8 mouse cellular contexts compared by ENCODE assay signal in genomic region chr7:45305275-45305674, GRCm38 (mm10). TPM values are rescaled to one million over a fixed set of nuclear protein-coding genes. Genes with fewer than 3 reads are reported as not detected.
DNase-seq lines count a peak whose midpoint lies in the region; ATAC-seq lines count a peak whose summit lies in the region.

No protein-coding gene starts in this region.

- no peaks in the 10 kb centered on the region for H3K36me3 ChIP-seq in forebrain, embryonic 14.5 days (ENCODE audit: control insufficient read depth, insufficient read depth, low read length)
- H3K36me3 ChIP-seq in hindbrain, embryonic 15.5 days: no peaks in the 10 kb centered on the region

- ATAC-seq in forebrain, embryonic 14.5 days: peak; percentile 18; the same call in 1 of the 2 replicates
- ATAC-seq in hindbrain, embryonic 15.5 days (ENCODE audit: low FRiP score, low read depth): peak; percentile 58
- no peak for ATAC-seq in erythroblast, adult 5-6 weeks (replicated peaks; ENCODE audit: low FRiP score, poor library complexity, severe bottlenecking)

- peak overlapping the region; percentile 17 for H3K4me3 ChIP-seq in forebrain, embryonic 14.5 days (ENCODE audit: low read depth, low read length)
- H3K4me3 ChIP-seq in hindbrain, embryonic 15.5 days: peak overlapping the region; percentile 21

- H3K27me3 ChIP-seq in forebrain, embryonic 14.5 days (replicated peaks; ENCODE audit: control insufficient read depth, insufficient read depth, low read length): no peaks in the 10 kb centered on the region
- no peaks in the 10 kb centered on the region for H3K27me3 ChIP-seq in hindbrain, embryonic 15.5 days

- H3K4me2 ChIP-seq in forebrain, embryonic 14.5 days (ENCODE audit: low read length): peak overlapping the region; percentile 41
- peak overlapping the region; percentile 46 for H3K4me2 ChIP-seq in hindbrain, embryonic 15.5 days

- peaks cover 11% of the 10 kb centered on the region for H3K4me1 ChIP-seq in forebrain, embryonic 14.5 days (ENCODE audit: control insufficient read depth, insufficient read depth, low read length)
- peaks cover 26% of the 10 kb centered on the region for H3K4me1 ChIP-seq in hindbrain, embryonic 15.5 days (replicated peaks)

- H3K27ac ChIP-seq in forebrain, embryonic 14.5 days (ENCODE audit: low read depth, low read length): no peak overlapping the region
- no peak overlapping the region for H3K27ac ChIP-seq in hindbrain, embryonic 15.5 days (replicated peaks)

- no peaks in the 10 kb centered on the region for H3K9me3 ChIP-seq in forebrain, embryonic 14.5 days (replicated peaks; ENCODE audit: control insufficient read depth, low read length)
- H3K9me3 ChIP-seq in hindbrain, embryonic 15.5 days: no peaks in the 10 kb centered on the region

- peak; percentile 93 for DNase-seq in R1 (ENCODE audit: low read depth, low spot score)
- peak; percentile 83 for DNase-seq in cerebellum, adult 11 months
- peak; percentile 58 for DNase-seq in forebrain, embryonic 14.5 days (ENCODE audit: low spot score)
- DNase-seq in layer of hippocampus, postnatal 36 days: peak; percentile 58 to 67
- DNase-seq in lung, postnatal 10 days: peak; percentile 84
- DNase-seq in retina, postnatal 1 day: peak; percentile 80

- peak overlapping the region; percentile 35; the same call in 1 of the 2 replicates for H3K9ac ChIP-seq in forebrain, embryonic 14.5 days (ENCODE audit: low read length)
- H3K9ac ChIP-seq in hindbrain, embryonic 15.5 days: no peak overlapping the region

- WGBS in forebrain, embryonic 14.5 days: 2% methylated on average over 17 of the region's 17 CpGs
- 6% methylated on average over 17 of the region's 17 CpGs for WGBS in hindbrain, embryonic 15.5 days

RNA-seq across cellular contexts. Expression of gene Slc6a21, which starts 28.0 kb away (rescaled TPM):
- not detected in 2 replicates for polyA plus RNA-seq in forebrain, embryonic 14.5 days (2014; fragmentation: Nextera tagmentation; extraction: Ambion mirVana)
- 0.16 TPM in 1 of 2 replicates, not detected in the other for polyA plus RNA-seq in hindbrain, embryonic 15.5 days (2015; fragmentation: Nextera tagmentation; extraction: Ambion mirVana)
- not detected for total RNA-seq in layer of hippocampus, postnatal 36 days (2021)
- not detected in 2 replicates for total RNA-seq in erythroblast, adult 5-6 weeks (2015; ENCODE audit: low replicate concordance)
- total RNA-seq in erythroblast, adult 5-6 weeks (2017; ENCODE audit: low replicate concordance): not detected in 2 replicates

RNA-seq across cellular contexts. Expression of gene Trpm4, which starts 28.3 kb away (rescaled TPM):
- 6.5 and 9.8 TPM in 2 replicates for polyA plus RNA-seq in forebrain, embryonic 14.5 days (2014; fragmentation: Nextera tagmentation; extraction: Ambion mirVana)
- 11.3 TPM in 2 replicates for polyA plus RNA-seq in hindbrain, embryonic 15.5 days (2015; fragmentation: Nextera tagmentation; extraction: Ambion mirVana)
- total RNA-seq in layer of hippocampus, postnatal 36 days (2021): 10 to 100 TPM; 12.9 to 14.8 TPM
- 0.42 TPM in 1 of 2 replicates, not detected in the other for total RNA-seq in erythroblast, adult 5-6 weeks (2015; ENCODE audit: low replicate concordance)
- not detected in 2 replicates for total RNA-seq in erythroblast, adult 5-6 weeks (2017; ENCODE audit: low replicate concordance)

RNA-seq across cellular contexts. Expression of gene Hrc, which starts 29.8 kb away (rescaled TPM):
- polyA plus RNA-seq in forebrain, embryonic 14.5 days (2014; fragmentation: Nextera tagmentation; extraction: Ambion mirVana): 0.06 TPM in 1 of 2 replicates, not detected in the other
- 0.65 and 0.68 TPM in 2 replicates for polyA plus RNA-seq in hindbrain, embryonic 15.5 days (2015; fragmentation: Nextera tagmentation; extraction: Ambion mirVana)
- under 1 TPM; 0.20 to 0.46 TPM for total RNA-seq in layer of hippocampus, postnatal 36 days (2021)
- total RNA-seq in erythroblast, adult 5-6 weeks (2015; ENCODE audit: low replicate concordance): not detected in 2 replicates
- not detected in 2 replicates for total RNA-seq in erythroblast, adult 5-6 weeks (2017; ENCODE audit: low replicate concordance)

Comparison
In these comparisons a context has a peak if more than half of its experiments do, and no peak if none do; other contexts are left out.
1. RNA of gene Trpm4, which starts 28.3 kb away (total RNA-seq): 12.9 to 14.8 TPM in layer of hippocampus, postnatal 36 days; 0.42 TPM in erythroblast, adult 5-6 weeks; every median in the first group is over 4 times any median in the second.
2. Peak in every context shown above with its lines, with median percentiles within 50 percentile points of each other: DNase-seq.